Mouse (Mus musculus) hindbrain, embryonic 15.5 days (tissue): ENCODE measurements around the gene Tlr6. TPM values are rescaled to one million over a fixed set of nuclear protein-coding genes. Genes with fewer than 3 reads are reported as not detected.

Source experiments
- ATAC-seq: fragments of 200-750 bp; cut with Nextera tagmentation; 2 replicates; pipeline ENCODE4 v1.8.0; 2017; ENCODE audit warnings: low read depth, moderate number of reproducible peaks, moderate TSS enrichment; ENCODE audit not compliant: low FRiP score
- H3K27ac ChIP-seq: fragments of 300-500 bp; sonication (generic); replicated peaks from 2 replicates; pipeline ENCODE4 v1.5.1; 2015; ENCODE audit warnings: mild to moderate bottlenecking, inconsistent platforms
- H3K27me3 ChIP-seq: fragments of 300-500 bp; sonication (generic); 2 replicates; pipeline ENCODE4 v1.6.1; 2015; ENCODE audit warnings: control low read depth, inconsistent platforms
- H3K36me3 ChIP-seq: fragments of 300-500 bp; sonication (generic); 2 replicates; pipeline ENCODE4 v1.6.1; 2015; ENCODE audit warnings: control low read depth, inconsistent platforms
- H3K4me1 ChIP-seq: fragments of 300-500 bp; sonication (generic); replicated peaks from 2 replicates; pipeline ENCODE4 v1.6.1; 2015; ENCODE audit warnings: control low read depth, inconsistent platforms
- H3K4me2 ChIP-seq: fragments of 300-500 bp; sonication (generic); 2 replicates; pipeline ENCODE4 v1.6.1; 2015; ENCODE audit warnings: moderate library complexity, mild to moderate bottlenecking, inconsistent platforms
- H3K4me3 ChIP-seq: fragments of 300-500 bp; sonication (generic); 2 replicates; pipeline ENCODE4 v1.5.1; 2015; ENCODE audit warnings: mild to moderate bottlenecking, inconsistent platforms
- H3K9ac ChIP-seq: fragments of 300-500 bp; sonication (generic); 2 replicates; pipeline ENCODE4 v1.6.1; 2015; ENCODE audit warnings: inconsistent platforms
- H3K9me3 ChIP-seq: fragments of 300-500 bp; sonication (generic); 2 replicates; pipeline ENCODE4 v1.6.1; 2016; ENCODE audit warnings: control low read depth, inconsistent platforms
- WGBS: fragments of 180-500 bp; shearing (Covaris S2); methylation state at CpG from one replicate; pipeline ENCODE4 v1.1.7; 2015; 5-methylcytosine and 5-hydroxymethylcytosine counted together
- microRNA counts: library from miRNA; unstranded; fragments of <30 nt; microRNA quantifications from one replicate; lab custom pipeline; 2016
- microRNA-seq: library from miRNA; unstranded; fragments of <30 nt; microRNA quantifications from one replicate; pipeline ENCODE4, GENCODE M21; 2016
- polyA plus RNA-seq: library from polyadenylated mRNA; unstranded; fragments of >200 nt; fragmentation: Nextera tagmentation; extraction: Ambion mirVana; gene quantifications from 2 replicates; pipeline ENCODE4 v1.2.1, GENCODE M21; 2015

Gene Tlr6
- polyA plus RNA-seq, 1 experiment from 2014 or later = 0.19 TPM

GRCm38 (mm10) chr5:64918616-64919597 lies 41.0 kb downstream of the Tlr6 start:
- Histone ChIP-seq H3K36me3 (no peaks in the 10 kb centered on the region), H3K27ac (no peak overlapping the region), H3K9ac (no peak overlapping the region), H3K4me3 (no peak overlapping the region), H3K4me1 (no peaks in the 10 kb centered on the region), H3K9me3 (no peaks in the 10 kb centered on the region), H3K27me3 (no peaks in the 10 kb centered on the region), H3K4me2 (no peak overlapping the region)
- ATAC-seq = no peak
- 90% methylated on average over 6 of the region's 6 CpGs for WGBS

- Histone ChIP-seq H3K4me3 (no peak overlapping the region), H3K4me1 (no peaks in the 10 kb centered on the region), H3K9me3 (no peaks in the 10 kb centered on the region), H3K4me2 (no peak overlapping the region), H3K27ac (no peak overlapping the region), H3K36me3 (no peaks in the 10 kb centered on the region), H3K9ac (no peak overlapping the region), H3K27me3 (no peaks in the 10 kb centered on the region)
- 97% methylated on average over 11 of the region's 11 CpGs for WGBS
- no peak for ATAC-seq
Observed at GRCm38 (mm10) chr5:64917721-64918120, 42.2 kb downstream of the Tlr6 start.

GRCm38 (mm10) chr5:64917161-64917560 lies 42.7 kb downstream of the Tlr6 start:
- H3K4me2 ChIP-seq = no peak overlapping the region
- H3K36me3 ChIP-seq = no peaks in the 10 kb centered on the region
- no peak overlapping the region for H3K4me3 ChIP-seq
- 98% methylated on average over 9 of the region's 9 CpGs for WGBS
- no peak overlapping the region for H3K9ac ChIP-seq
- H3K27me3 ChIP-seq = no peaks in the 10 kb centered on the region
- H3K27ac ChIP-seq = no peak overlapping the region
- no peaks in the 10 kb centered on the region for H3K4me1 ChIP-seq
- no peaks in the 10 kb centered on the region for H3K9me3 ChIP-seq
- ATAC-seq = no peak

- Histone ChIP-seq H3K9me3 (no peaks in the 10 kb centered on the region), H3K9ac (no peak overlapping the region), H3K27me3 (no peaks in the 10 kb centered on the region), H3K4me1 (no peaks in the 10 kb centered on the region), H3K36me3 (no peaks in the 10 kb centered on the region), H3K4me2 (no peak overlapping the region), H3K27ac (no peak overlapping the region), H3K4me3 (no peak overlapping the region)
- 90% methylated on average over 6 of the region's 6 CpGs for WGBS
- ATAC-seq = no peak
Observed at GRCm38 (mm10) chr5:64908585-64909284, 51.2 kb downstream of the Tlr6 start.

GRCm38 (mm10) chr5:64907906-64908305 lies 52.0 kb downstream of the Tlr6 start:
- ATAC-seq = no peak
- 94% methylated on average over 5 of the region's 5 CpGs for WGBS
- Histone ChIP-seq H3K9ac (no peak overlapping the region), H3K36me3 (no peaks in the 10 kb centered on the region), H3K27me3 (no peaks in the 10 kb centered on the region), H3K4me3 (no peak overlapping the region), H3K9me3 (no peaks in the 10 kb centered on the region), H3K27ac (no peak overlapping the region), H3K4me1 (no peaks in the 10 kb centered on the region), H3K4me2 (no peak overlapping the region)

- no peak overlapping the region for H3K27ac ChIP-seq
- no peaks in the 10 kb centered on the region for H3K36me3 ChIP-seq
- no peaks in the 10 kb centered on the region for H3K9me3 ChIP-seq
- no peak overlapping the region for H3K4me2 ChIP-seq
- WGBS = 72% methylated on average over 12 of the region's 14 CpGs
- no peaks in the 10 kb centered on the region for H3K27me3 ChIP-seq
- H3K4me3 ChIP-seq = no peak overlapping the region
- no peak for ATAC-seq
- no peaks in the 10 kb centered on the region for H3K4me1 ChIP-seq
- no peak overlapping the region for H3K9ac ChIP-seq
Observed at GRCm38 (mm10) chr5:64905516-64906271, 54.2 kb downstream of the Tlr6 start.

MicroRNAs encoded within 50 kb of the gene (microRNA counts, 519-probe panel; counts per million panel counts)
- 2,614 counts per million, percentile 44 among the panel's probes with 10 or more counts for microRNA mmu-miR-574-3p (lab: Ali Mortazavi, UCI)
- 2,114 counts per million, percentile 21 among the panel's probes with 10 or more counts for microRNA mmu-miR-574-5p (lab: Ali Mortazavi, UCI)

Small RNAs within 50 kb of the gene (microRNA-seq; reads per million reads assigned to microRNA genes)
- gene Mir574 = 20.5 reads per million, percentile 33 among the genes with 10 or more reads in this experiment

Other genes with a start within 250 kb of the Tlr6 start
- 28.9 and 30.3 TPM in 2 replicates for gene Klf3, start 156.7 kb downstream of the Tlr6 start, polyA plus RNA-seq
- gene Tlr1, start 26.5 kb downstream of the Tlr6 start, polyA plus RNA-seq = 0.32 and 0.47 TPM in 2 replicates
- 9.1 and 9.2 TPM in 2 replicates for gene Fam114a1, start 10.0 kb upstream of the Tlr6 start, polyA plus RNA-seq
- gene Tmem156, start 132.0 kb upstream of the Tlr6 start, polyA plus RNA-seq = 0.14 TPM in 1 of 2 replicates, not detected in the other
- gene Klhl5, start 147.4 kb upstream of the Tlr6 start, polyA plus RNA-seq = 45.8 and 47.3 TPM in 2 replicates
- 11.8 and 13.3 TPM in 2 replicates for gene Wdr19, start 239.6 kb upstream of the Tlr6 start, polyA plus RNA-seq